ENCODE assay signal across 22 mouse cellular contexts in genomic region chr2:163372627-163373026, GRCm38 (mm10). TPM values are rescaled to one million over a fixed set of nuclear protein-coding genes. Genes with fewer than 3 reads are reported as not detected.
A peak's percentile ranks its signal among the peaks of the same experiment; 100 is the strongest.
DNase-seq lines count a peak whose midpoint lies in the region; ATAC-seq and TF ChIP-seq lines count a peak whose summit lies in the region.
"Had no signal": no experiment of that assay in that cellular context is flagged by ENCODE, and none has a peak within 500 bp of the region (broad histone marks: within the 10 kb centered on the region; RNA-seq: fewer than 3 reads in every experiment).

No protein-coding gene starts in this region.

- no peaks in the 10 kb centered on the region for H3K27me3 ChIP-seq in heart, adult 2 months (ENCODE audit: control insufficient read depth, insufficient read depth, low read length)
- peaks cover 10% of the 10 kb centered on the region for H3K27me3 ChIP-seq in heart, embryonic 16.5 days (ENCODE audit: control insufficient read depth, insufficient read depth, low read length)
- H3K27me3 ChIP-seq in megakaryocyte, embryonic 14.5 days (replicated peaks): peaks cover 79% of the 10 kb centered on the region
- H3K27me3 ChIP-seq in myocyte (ENCODE audit: control insufficient read depth, insufficient read depth, insufficient read length): no peaks in the 10 kb centered on the region
- H3K27me3 ChIP-seq: Patski had no signal

- no peak overlapping the region for H3K4me3 ChIP-seq in heart, adult 2 months
- H3K4me3 ChIP-seq in heart, embryonic 16.5 days (ENCODE audit: low read length): no peak overlapping the region
- peak overlapping the region; percentile 24 for H3K4me3 ChIP-seq in megakaryocyte, embryonic 14.5 days (replicated peaks)
- H3K4me3 ChIP-seq in myocyte: no peak overlapping the region
- H3K4me3 ChIP-seq in lung, adult 2 months (replicated peaks; ENCODE audit: extremely low read depth, low read depth, low read length): no peak overlapping the region
- H3K4me3 ChIP-seq: embryonic facial prominence, embryonic 10.5 days; embryonic facial prominence, embryonic 12.5 days; forebrain, embryonic 13.5 days; forebrain, embryonic 15.5 days had no signal

- H3K27ac ChIP-seq in heart, adult 2 months: peak overlapping the region; percentile 34; the same call in 1 of the 2 replicates
- peak overlapping the region; percentile 34; the same call in 1 of the 2 replicates for H3K27ac ChIP-seq in heart, embryonic 16.5 days (ENCODE audit: low read length)
- H3K27ac ChIP-seq: embryonic facial prominence, embryonic 10.5 days; embryonic facial prominence, embryonic 12.5 days; forebrain, embryonic 13.5 days; forebrain, embryonic 15.5 days had no signal

- H3K9me3 ChIP-seq in heart, embryonic 16.5 days (replicated peaks; ENCODE audit: control insufficient read depth, low read length): no peaks in the 10 kb centered on the region
- peaks cover 13% of the 10 kb centered on the region for H3K9me3 ChIP-seq in megakaryocyte, embryonic 14.5 days
- H3K9me3 ChIP-seq: embryonic facial prominence, embryonic 12.5 days; forebrain, embryonic 15.5 days had no signal

- TF ChIP-seq POLR2A in heart, adult 2 months (IDR thresholded peaks at IDR 0.05; ENCODE audit: insufficient read depth, low read depth, low read length): no peak
- peak; percentile 57 for TF ChIP-seq POLR2A in myocyte (IDR thresholded peaks at IDR 0.05; ENCODE audit: insufficient read length, low read depth)
- no peak for TF ChIP-seq POLR2A in lung, adult 2 months (IDR thresholded peaks at IDR 0.05; ENCODE audit: borderline replicate concordance, extremely low read depth, low read depth, low read length)

- H3K4me1 ChIP-seq in heart, adult 2 months (ENCODE audit: control insufficient read depth, insufficient read depth, low read length): peaks cover 19% of the 10 kb centered on the region
- H3K4me1 ChIP-seq in heart, embryonic 16.5 days (ENCODE audit: control insufficient read depth, insufficient read depth, low read length): peaks cover 66% of the 10 kb centered on the region
- no peaks in the 10 kb centered on the region for H3K4me1 ChIP-seq in megakaryocyte, embryonic 14.5 days
- no peaks in the 10 kb centered on the region for H3K4me1 ChIP-seq in lung, adult 2 months (ENCODE audit: control insufficient read depth, insufficient read depth, low read length)
- H3K4me1 ChIP-seq: embryonic facial prominence, embryonic 12.5 days; forebrain, embryonic 13.5 days; forebrain, embryonic 15.5 days had no signal

- intact Hi-C loops in heart, adult 2 months (cut with DNase I): no loop called here
- intact Hi-C loops in heart, postnatal 10 days (cut with DNase I): no loop called here
- intact Hi-C loops in heart, postnatal 25 days (cut with DNase I): loop anchor here (2.0 kb wide), 1 partner anchor 18 kb away; no protein-coding TSS in a partner anchor

- H3K79me2 ChIP-seq in heart, adult 2 months (replicated peaks; ENCODE audit: control insufficient read depth, insufficient read depth, low read length): no peaks in the 10 kb centered on the region
- H3K79me2 ChIP-seq in myocyte (ENCODE audit: control insufficient read depth, insufficient read depth): peaks cover 45% of the 10 kb centered on the region

- no peak for TF ChIP-seq CTCF in heart, adult 2 months (IDR thresholded peaks at IDR 0.05)
- TF ChIP-seq CTCF in lung, adult 2 months (IDR thresholded peaks at IDR 0.05; ENCODE audit: insufficient read depth, low read length): no peak

- no peak overlapping the region for H3K9ac ChIP-seq in heart, adult 2 months (ENCODE audit: low read depth, low read length)
- H3K9ac ChIP-seq in heart, embryonic 16.5 days (ENCODE audit: low read length): no peak overlapping the region
- H3K9ac ChIP-seq: embryonic facial prominence, embryonic 12.5 days; forebrain, embryonic 13.5 days; forebrain, embryonic 15.5 days had no signal

- no peak overlapping the region for H3K4me2 ChIP-seq in heart, embryonic 16.5 days (ENCODE audit: low read depth, low read length)
- no peak overlapping the region for H3K4me2 ChIP-seq in myocyte (ENCODE audit: low read depth)
- H3K4me2 ChIP-seq: embryonic facial prominence, embryonic 12.5 days; forebrain, embryonic 13.5 days; forebrain, embryonic 15.5 days had no signal

- H3ac ChIP-seq in myocyte (ENCODE audit: control insufficient read depth, insufficient read length): no peak overlapping the region

- no peak for TF ChIP-seq EP300 in heart, adult 2 months (IDR thresholded peaks at IDR 0.05; ENCODE audit: insufficient read depth, low read depth, low read length)

- WGBS in heart, adult 2 months: 75% methylated on average over 1 of the region's 1 CpGs
- 82% methylated on average over 1 of the region's 1 CpGs for WGBS in heart, embryonic 16.5 days
- WGBS in lung, adult 2 months: 75% methylated on average over 1 of the region's 1 CpGs

- no peak for ATAC-seq in heart, embryonic 16.5 days (replicated peaks; ENCODE audit: extremely low read depth, insufficient read depth, low FRiP score)
- ATAC-seq in megakaryocyte, adult 5-6 weeks (ENCODE audit: poor library complexity, severe bottlenecking): no peak
- ATAC-seq: activated CD4-positive, CD25-positive, alpha-beta regulatory T cell, adult 4 months; forebrain, embryonic 13.5 days; forebrain, embryonic 15.5 days; Patski had no signal

- peaks cover 5% of the 10 kb centered on the region for H3K36me3 ChIP-seq in heart, adult 2 months (ENCODE audit: control insufficient read depth, insufficient read depth, low read length)
- H3K36me3 ChIP-seq in heart, embryonic 16.5 days (ENCODE audit: control insufficient read depth, insufficient read depth): peaks cover 20% of the 10 kb centered on the region
- H3K36me3 ChIP-seq in megakaryocyte, embryonic 14.5 days (replicated peaks; ENCODE audit: low read length): no peaks in the 10 kb centered on the region
- H3K36me3 ChIP-seq in myocyte (ENCODE audit: control insufficient read depth, insufficient read depth): peaks cover 40% of the 10 kb centered on the region
- H3K36me3 ChIP-seq: embryonic facial prominence, embryonic 12.5 days; forebrain, embryonic 15.5 days had no signal

- no peak for DNase-seq in heart, adult 2 months
- no peak for DNase-seq in heart, postnatal 10 days
- DNase-seq in heart, postnatal 25 days (ENCODE audit: low spot score): no peak
- no peak for DNase-seq in lung, adult 2 months
- DNase-seq: adrenal gland, adult 8-10 months; adrenal gland, postnatal 14 days; adrenal gland, postnatal 36 days; cerebellum, adult 11-12 months; cerebellum, adult 2 months; cerebellum, adult 9-10 months; cerebellum, postnatal 10 days; cerebellum, postnatal 25 days had no signal

TF ChIP-seq in myocyte, 11 proteins besides CTCF, POLR2A, EP300 and RAD21:
- TF ChIP-seq POLR2AphosphoS2 (IDR thresholded peaks at IDR 0.05; ENCODE audit: insufficient read length, low read depth) (peak; percentile 70), MYOD1 (IDR thresholded peaks at IDR 0.05; ENCODE audit: control insufficient read depth in 1 of 3, insufficient read length in 2 of 3, low read depth in 2 of 3) (no peak)

RNA-seq across cellular contexts. Expression of gene Jph2, which starts 25.2 kb away (rescaled TPM):
- 100 to 1,000 TPM; 389 to 391 TPM for total RNA-seq in heart, adult 2 months (2021)
- 193 and 253 TPM in 2 replicates for polyA plus RNA-seq in heart, adult 2 months (2012; rRNA removed)
- 100 to 1,000 TPM; 378 to 449 TPM for total RNA-seq in heart, postnatal 10 days (2021)
- polyA plus RNA-seq in heart, embryonic 16.5 days (2015; fragmentation: Nextera tagmentation; extraction: Ambion mirVana): 38.5 and 43.2 TPM in 2 replicates
- total RNA-seq in heart, postnatal 25 days (2021): 100 to 1,000 TPM; 374 to 418 TPM
- polyA plus RNA-seq in megakaryocyte, embryonic 14.5 days (2012; ENCODE audit: insufficient read depth, low replicate concordance): 0.13 and 1.0 TPM in 2 replicates
- not detected in 2 replicates for total RNA-seq in megakaryocyte, adult 5-6 weeks (2015)
- not detected in 2 replicates for total RNA-seq in megakaryocyte, adult 5-6 weeks (2017)
- polyA plus RNA-seq in myocyte (2012; fragmentation: generic; extraction: Trizol): 217 TPM
- polyA plus RNA-seq in lung, adult 2 months (2012; rRNA removed): 32.3 and 38.4 TPM in 2 replicates
- polyA plus RNA-seq: activated CD4-positive, CD25-positive, alpha-beta regulatory T cell, adult 4 months had no signal

RNA-seq across cellular contexts. Expression of gene Oser1, which starts 51.9 kb away (rescaled TPM):
- total RNA-seq in heart, adult 2 months (2021): 10 to 100 TPM; 19.6 to 21.2 TPM
- polyA plus RNA-seq in heart, adult 2 months (2012; rRNA removed): 9.7 and 16.4 TPM in 2 replicates
- total RNA-seq in heart, postnatal 10 days (2021): 10 to 100 TPM; 21.3 to 24.4 TPM
- polyA plus RNA-seq in heart, embryonic 16.5 days (2015; fragmentation: Nextera tagmentation; extraction: Ambion mirVana): 57.1 and 63.8 TPM in 2 replicates
- total RNA-seq in heart, postnatal 25 days (2021): 10 to 100 TPM; 21.0 to 21.6 TPM
- 2.4 and 3.5 TPM in 2 replicates for polyA plus RNA-seq in megakaryocyte, embryonic 14.5 days (2012; ENCODE audit: insufficient read depth, low replicate concordance)
- total RNA-seq in megakaryocyte, adult 5-6 weeks (2015): 85.9 and 98.4 TPM in 2 replicates
- 93.7 and 107 TPM in 2 replicates for total RNA-seq in megakaryocyte, adult 5-6 weeks (2017)
- 30.3 TPM for polyA plus RNA-seq in myocyte (2012; fragmentation: generic; extraction: Trizol)
- 9.2 and 17.2 TPM in 2 replicates for polyA plus RNA-seq in lung, adult 2 months (2012; rRNA removed)

Comparison
In these comparisons a context has a peak if more than half of its experiments do, and no peak if none do; other contexts are left out.
1. RNA of gene Jph2, which starts 25.2 kb away (polyA plus RNA-seq): 217 TPM in myocyte (single experiment), 193 to 253 TPM in heart, adult 2 months, 38.5 to 43.2 TPM in heart, embryonic 16.5 days and 32.3 to 38.4 TPM in lung, adult 2 months; 0.13 to 1.0 TPM in megakaryocyte, embryonic 14.5 days; every median in the first group is over 10 times any median in the second.